Mouse (Mus musculus) forebrain, embryonic 13.5 days (tissue): ENCODE measurements at regions not wholly inside any gene's neighbourhood (a gene's known extent, or its start where the extent isn't known, plus 50 kb on each side); places are given as distances from the start of the nearest gene placed in this dataset.

Source experiments
- ATAC-seq: fragments of 200-750 bp; cut with Nextera tagmentation; 2 replicates; pipeline ENCODE4 v1.8.0; 2017
- H3K27ac ChIP-seq: fragments of 300-500 bp; sonication (generic); 2 replicates; pipeline ENCODE4 v1.5.1; 2015; ENCODE audit warnings: inconsistent platforms, mild to moderate bottlenecking, moderate library complexity
- H3K27me3 ChIP-seq: fragments of 300-500 bp; sonication (generic); 2 replicates; pipeline ENCODE4 v1.6.1; 2015; ENCODE audit warnings: mild to moderate bottlenecking, inconsistent platforms
- H3K36me3 ChIP-seq: fragments of 300-500 bp; sonication (generic); 2 replicates; pipeline ENCODE4 v1.6.1; 2015; ENCODE audit warnings: mild to moderate bottlenecking, inconsistent platforms; ENCODE audit not compliant: poor library complexity, severe bottlenecking
- H3K4me1 ChIP-seq: fragments of 300-500 bp; sonication (generic); 2 replicates; pipeline ENCODE4 v1.6.1; 2015; ENCODE audit warnings: inconsistent platforms
- H3K4me2 ChIP-seq: fragments of 300-500 bp; sonication (generic); 2 replicates; pipeline ENCODE4 v1.6.1; 2015; ENCODE audit warnings: inconsistent platforms, mild to moderate bottlenecking, moderate library complexity
- H3K4me3 ChIP-seq: fragments of 300-500 bp; sonication (generic); 2 replicates; pipeline ENCODE4 v1.5.1; 2015; ENCODE audit warnings: mild to moderate bottlenecking, inconsistent platforms
- H3K9ac ChIP-seq: fragments of 300-500 bp; sonication (generic); 2 replicates; pipeline ENCODE4 v1.6.1; 2015; ENCODE audit warnings: mild to moderate bottlenecking, inconsistent platforms
- H3K9me3 ChIP-seq: fragments of 300-500 bp; sonication (generic); replicated peaks from 2 replicates; pipeline ENCODE4 v1.6.1; 2016; ENCODE audit warnings: inconsistent platforms
- WGBS: fragments of 180-500 bp; shearing (Covaris S2); methylation state at CpG from one replicate; pipeline ENCODE4 v1.1.7; 2015; 5-methylcytosine and 5-hydroxymethylcytosine counted together

DNA sequence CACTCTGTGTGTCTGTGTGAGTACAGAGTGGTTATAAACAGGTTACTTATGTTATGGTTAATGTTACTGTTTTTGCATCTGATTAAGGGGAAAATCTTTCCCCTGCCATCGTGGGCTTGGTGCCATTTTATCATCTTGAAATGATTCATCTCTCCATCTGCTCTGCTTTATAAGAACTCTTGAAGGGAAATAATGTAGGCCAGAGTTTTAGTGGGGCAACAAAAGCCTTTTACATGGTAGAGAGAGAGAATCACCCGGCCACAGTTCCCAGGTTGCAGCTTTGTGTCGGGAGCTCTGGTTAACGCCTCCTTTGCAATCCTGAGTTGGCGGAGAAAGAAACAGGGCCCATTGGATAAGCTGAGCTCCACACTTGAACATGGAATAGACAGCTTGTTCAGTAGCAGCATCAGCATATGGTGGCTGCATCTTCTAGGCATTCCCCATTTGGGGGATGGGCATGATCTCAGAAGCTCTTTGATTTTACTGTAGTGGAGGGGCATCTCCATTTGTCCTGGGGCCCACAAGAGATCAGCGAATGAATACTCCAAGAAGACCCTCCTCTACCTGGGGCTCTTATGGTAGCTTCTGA is 230.0 kb upstream of the Gm15217 start:
- H3K4me1 ChIP-seq = no peaks in the 10 kb centered on the region; the same call in 1 of the 2 replicates
- H3K4me3 ChIP-seq = no peak overlapping the region
- ATAC-seq = no peak; the same call in 1 of the 2 replicates
- no peak overlapping the region for H3K9ac ChIP-seq
- H3K27me3 ChIP-seq = no peaks in the 10 kb centered on the region
- no peaks in the 10 kb centered on the region for H3K36me3 ChIP-seq
- 71% methylated on average over 6 of the region's 6 CpGs for WGBS
- H3K4me2 ChIP-seq = no peak overlapping the region
- no peaks in the 10 kb centered on the region for H3K9me3 ChIP-seq
- H3K27ac ChIP-seq = no peak overlapping the region

DNA sequence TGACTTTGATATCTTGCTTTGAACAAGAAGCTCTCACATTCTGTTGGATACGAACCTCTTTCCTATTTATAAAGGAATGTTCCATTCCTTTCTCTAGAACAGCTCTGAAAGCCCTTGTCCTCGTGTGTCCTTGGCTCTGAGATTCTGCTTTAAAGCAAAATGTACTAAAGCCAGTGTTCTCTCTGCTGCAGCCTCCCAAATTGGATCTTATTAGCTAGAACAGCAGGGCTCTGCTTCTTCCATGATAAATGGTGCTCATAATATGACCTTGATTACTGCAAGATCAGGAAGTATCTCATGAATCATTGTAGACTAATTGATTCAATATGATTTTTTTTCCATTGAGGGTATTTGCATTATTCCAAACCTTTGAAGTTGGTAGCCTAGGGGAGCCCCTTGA is 220.5 kb upstream of the Gm15217 start:
- no peak overlapping the region for H3K4me2 ChIP-seq
- no peak for ATAC-seq
- WGBS = 65% methylated on average over 2 of the region's 2 CpGs

GRCm38 (mm10) chr14:46172181-46172874 is 206.9 kb upstream of the Gm15217 start:
- no peaks in the 10 kb centered on the region for H3K9me3 ChIP-seq
- H3K9ac ChIP-seq = no peak overlapping the region
- no peak for ATAC-seq
- no peak overlapping the region for H3K4me2 ChIP-seq
- 72% methylated on average over 9 of the region's 9 CpGs for WGBS
- no peaks in the 10 kb centered on the region for H3K36me3 ChIP-seq
- no peak overlapping the region for H3K27ac ChIP-seq
- H3K27me3 ChIP-seq = no peaks in the 10 kb centered on the region
- H3K4me3 ChIP-seq = no peak overlapping the region
- no peaks in the 10 kb centered on the region for H3K4me1 ChIP-seq

More for the DNA sequence above, 220.5 kb upstream of the Gm15217 start:
- Histone ChIP-seq H3K9me3 (no peaks in the 10 kb centered on the region), H3K27ac (no peak overlapping the region), H3K27me3 (no peaks in the 10 kb centered on the region), H3K9ac (no peak overlapping the region), H3K4me3 (no peak overlapping the region), H3K36me3 (no peaks in the 10 kb centered on the region), H3K4me1 (no peaks in the 10 kb centered on the region)

DNA sequence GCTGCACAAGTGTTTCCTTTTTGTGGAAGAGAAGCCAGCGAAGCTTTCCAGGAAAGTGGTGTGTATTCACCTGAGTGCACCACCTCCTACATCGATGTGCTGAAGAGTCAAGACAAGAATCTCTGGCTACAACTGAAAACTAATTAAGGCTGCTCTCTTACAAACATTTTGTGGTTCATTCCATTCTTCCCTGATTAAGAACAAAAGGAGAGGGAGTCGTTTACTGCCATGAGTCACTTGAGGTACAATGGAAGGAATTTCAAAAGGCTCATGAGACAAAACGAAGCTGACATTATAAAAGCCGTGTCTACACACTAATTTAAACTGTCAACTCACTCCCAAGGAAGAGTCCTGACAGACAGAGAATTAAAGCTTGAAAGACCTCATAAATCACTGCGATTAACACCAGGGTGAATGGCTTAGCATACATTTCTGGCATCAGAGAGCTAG is 206.3 kb upstream of the Gm15217 start:
- no peaks in the 10 kb centered on the region for H3K27me3 ChIP-seq
- H3K4me1 ChIP-seq = no peaks in the 10 kb centered on the region
- H3K27ac ChIP-seq = no peak overlapping the region
- no peak overlapping the region for H3K9ac ChIP-seq
- no peak overlapping the region for H3K4me3 ChIP-seq
- ATAC-seq = 0 out of 2 replicates have a peak, but pooled peaks have one; percentile 8
- 18% methylated on average over 6 of the region's 6 CpGs for WGBS
- H3K4me2 ChIP-seq = no peak overlapping the region
- no peaks in the 10 kb centered on the region for H3K9me3 ChIP-seq
- H3K36me3 ChIP-seq = no peaks in the 10 kb centered on the region

GRCm38 (mm10) chr14:46174386-46174785 is 204.8 kb upstream of the Gm15217 start:
- H3K4me1 ChIP-seq = no peaks in the 10 kb centered on the region
- no peak overlapping the region for H3K4me2 ChIP-seq
- ATAC-seq = no peak

DNA sequence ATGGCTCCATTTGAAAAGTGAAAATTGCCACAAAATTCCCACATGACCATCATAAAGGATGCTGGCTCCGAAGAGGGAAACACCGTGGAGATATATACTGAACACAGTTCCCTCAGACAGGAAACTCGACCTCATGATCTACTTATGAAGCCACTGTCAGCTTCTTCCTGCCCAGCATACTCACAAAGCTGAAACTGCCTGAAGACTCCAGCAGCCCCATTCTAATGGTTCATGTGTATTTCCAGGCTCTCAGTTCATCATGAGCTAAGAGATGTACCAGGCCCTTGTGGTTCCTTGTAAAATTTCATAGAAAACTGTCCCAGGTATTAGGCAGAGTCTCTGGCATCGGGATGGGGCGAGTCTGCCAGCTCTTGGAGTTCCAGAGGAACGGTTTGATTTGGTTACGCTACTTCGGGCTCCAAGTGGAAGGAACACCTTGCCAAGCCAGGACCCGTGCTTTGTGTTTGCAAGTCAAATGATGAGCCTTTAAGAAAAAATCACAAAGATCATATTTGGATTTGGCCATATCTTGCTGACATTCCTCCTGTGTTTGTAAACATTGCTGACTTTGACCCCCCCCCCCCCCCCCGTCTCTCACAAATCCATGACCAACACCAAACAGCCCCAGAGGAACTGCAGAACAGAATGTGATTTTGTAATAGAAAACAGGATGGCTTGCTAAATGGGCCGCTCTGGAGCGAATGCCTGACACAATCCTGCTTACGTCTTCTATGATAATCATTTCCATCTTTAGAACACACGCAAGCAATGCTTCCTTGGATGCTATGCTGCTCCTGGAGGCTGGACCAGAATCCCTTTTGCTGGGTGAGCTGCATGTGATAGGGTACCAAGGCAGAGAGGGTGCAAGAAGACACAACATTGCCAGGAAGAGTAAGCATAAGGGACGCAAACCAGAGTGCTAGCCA is 203.7 kb upstream of the Gm15217 start:
- no peak for ATAC-seq
- WGBS = 92% methylated on average over 15 of the region's 15 CpGs
- H3K27ac ChIP-seq = no peak overlapping the region
- H3K9me3 ChIP-seq = no peaks in the 10 kb centered on the region
- no peaks in the 10 kb centered on the region for H3K27me3 ChIP-seq
- no peak overlapping the region for H3K4me2 ChIP-seq
- no peak overlapping the region for H3K4me3 ChIP-seq
- no peak overlapping the region for H3K9ac ChIP-seq
- H3K4me1 ChIP-seq = no peaks in the 10 kb centered on the region
- no peaks in the 10 kb centered on the region for H3K36me3 ChIP-seq

More at GRCm38 (mm10) chr14:46174386-46174785, 204.8 kb upstream of the Gm15217 start:
- Histone ChIP-seq H3K36me3 (no peaks in the 10 kb centered on the region), H3K27ac (no peak overlapping the region), H3K9ac (no peak overlapping the region), H3K9me3 (no peaks in the 10 kb centered on the region), H3K27me3 (no peaks in the 10 kb centered on the region), H3K4me3 (no peak overlapping the region)
- WGBS = 72% methylated on average over 5 of the region's 5 CpGs

GRCm38 (mm10) chr14:46179024-46179423 is 200.2 kb upstream of the Gm15217 start:
- no peaks in the 10 kb centered on the region for H3K4me1 ChIP-seq
- no peak overlapping the region for H3K4me2 ChIP-seq
- H3K36me3 ChIP-seq = no peaks in the 10 kb centered on the region
- no peak overlapping the region for H3K27ac ChIP-seq
- no peaks in the 10 kb centered on the region for H3K9me3 ChIP-seq
- no peak overlapping the region for H3K9ac ChIP-seq
- no peaks in the 10 kb centered on the region for H3K27me3 ChIP-seq
- no peak overlapping the region for H3K4me3 ChIP-seq
- no peak for ATAC-seq
- WGBS = 98% methylated on average over 1 of the region's 1 CpGs

DNA sequence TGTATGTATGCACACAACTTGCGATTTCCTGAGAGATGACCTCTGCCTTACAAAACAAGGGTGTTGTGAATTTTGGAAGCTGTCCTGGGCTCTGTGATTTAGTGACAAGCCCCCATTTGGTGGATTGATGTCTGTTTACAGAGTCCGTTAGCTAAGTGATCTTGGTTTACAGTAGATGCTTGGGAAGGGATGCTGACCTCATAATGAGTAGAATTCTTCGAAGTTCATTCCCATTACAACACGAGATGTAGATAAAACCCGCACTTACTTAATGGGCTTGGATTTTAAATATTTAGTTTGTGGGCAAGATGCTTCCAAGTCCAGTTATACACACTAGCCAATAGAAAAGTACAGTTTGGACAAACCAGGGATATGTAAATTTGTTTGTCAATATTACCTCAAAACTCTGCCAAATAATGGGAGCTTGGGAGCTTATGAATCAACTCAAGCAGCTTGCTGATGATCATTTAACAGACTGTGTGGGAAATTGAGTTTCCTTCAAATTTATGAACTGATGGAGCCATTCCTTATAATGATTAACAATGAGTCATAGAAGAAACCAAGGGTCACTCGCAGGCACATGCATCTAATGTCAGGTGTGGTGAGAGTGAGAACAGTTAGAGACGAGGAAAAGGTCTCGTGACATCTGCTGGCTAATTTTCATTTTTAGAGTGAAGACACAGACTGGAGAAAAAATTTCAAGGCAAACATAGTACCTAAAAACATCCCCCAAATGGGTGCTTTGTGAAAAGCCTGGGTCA is 187.4 kb upstream of the Gm15217 start:
- Histone ChIP-seq H3K4me1 (no peaks in the 10 kb centered on the region), H3K36me3 (no peaks in the 10 kb centered on the region), H3K4me2 (no peak overlapping the region), H3K4me3 (no peak overlapping the region), H3K9me3 (no peaks in the 10 kb centered on the region), H3K27ac (no peak overlapping the region), H3K9ac (no peak overlapping the region), H3K27me3 (no peaks in the 10 kb centered on the region)
- ATAC-seq = no peak
- WGBS = 92% methylated on average over 8 of the region's 8 CpGs

- WGBS = 93% methylated on average over 4 of the region's 4 CpGs
- H3K36me3 ChIP-seq = no peaks in the 10 kb centered on the region
- H3K27ac ChIP-seq = no peak overlapping the region
- H3K4me3 ChIP-seq = no peak overlapping the region
- H3K4me1 ChIP-seq = no peaks in the 10 kb centered on the region
- ATAC-seq = no peak
- no peaks in the 10 kb centered on the region for H3K9me3 ChIP-seq
- H3K9ac ChIP-seq = no peak overlapping the region
- H3K4me2 ChIP-seq = no peak overlapping the region
- no peaks in the 10 kb centered on the region for H3K27me3 ChIP-seq
Measured at GRCm38 (mm10) chr14:46193577-46193976, 185.6 kb upstream of the Gm15217 start.

DNA sequence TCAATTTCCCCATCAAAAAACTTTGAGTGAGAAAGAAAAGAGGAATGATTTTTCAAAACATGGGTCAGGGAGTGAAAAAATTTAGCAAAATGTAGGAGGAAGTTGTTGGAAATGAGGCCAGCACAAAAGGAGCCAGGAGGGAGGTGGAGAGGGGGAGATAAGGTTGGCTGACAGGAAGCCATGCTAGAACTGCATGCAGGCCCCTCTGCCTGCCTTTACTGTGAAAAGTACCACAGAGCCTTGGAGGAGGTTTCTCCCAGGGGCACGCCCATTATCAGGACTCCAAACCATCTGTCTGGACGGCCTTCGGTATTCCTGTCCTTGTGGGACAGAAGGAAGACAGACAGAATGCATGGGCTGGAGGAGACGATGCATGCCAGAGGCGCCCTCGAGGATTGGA is 183.3 kb upstream of the Gm15217 start:
- WGBS = 74% methylated on average over 6 of the region's 6 CpGs
- Histone ChIP-seq H3K27me3 (no peaks in the 10 kb centered on the region), H3K4me2 (no peak overlapping the region), H3K36me3 (no peaks in the 10 kb centered on the region), H3K4me1 (no peaks in the 10 kb centered on the region), H3K9ac (no peak overlapping the region), H3K4me3 (no peak overlapping the region), H3K9me3 (no peaks in the 10 kb centered on the region), H3K27ac (no peak overlapping the region)
- ATAC-seq = no peak

GRCm38 (mm10) chr14:46202818-46203217 is 176.4 kb upstream of the Gm15217 start:
- no peaks in the 10 kb centered on the region; the same call in 1 of the 2 replicates for H3K9me3 ChIP-seq
- WGBS = 64% methylated on average over 4 of the region's 4 CpGs
- no peaks in the 10 kb centered on the region for H3K4me1 ChIP-seq
- H3K27ac ChIP-seq = no peak overlapping the region
- H3K4me2 ChIP-seq = no peak overlapping the region
- H3K27me3 ChIP-seq = no peaks in the 10 kb centered on the region
- H3K36me3 ChIP-seq = no peaks in the 10 kb centered on the region
- H3K4me3 ChIP-seq = no peak overlapping the region
- no peak for ATAC-seq
- H3K9ac ChIP-seq = no peak overlapping the region
